In genomic region chr4:108664407-108664806, GRCm38 (mm10) we compare ENCODE assay signal across 10 mouse cellular contexts. TPM values are rescaled to one million over a fixed set of nuclear protein-coding genes. Genes with fewer than 3 reads are reported as not detected.
DNase-seq lines count a peak whose midpoint lies in the region; ATAC-seq lines count a peak whose summit lies in the region.
"Had no signal": no experiment of that assay in that cellular context is flagged by ENCODE, and none has a peak within 500 bp of the region (broad histone marks: within the 10 kb centered on the region; RNA-seq: fewer than 3 reads in every experiment).

No protein-coding gene starts in this region.

- no peaks in the 10 kb centered on the region for H3K4me1 ChIP-seq in midbrain, embryonic 11.5 days (ENCODE audit: control insufficient read depth, insufficient read depth, low read length)
- no peaks in the 10 kb centered on the region for H3K4me1 ChIP-seq in midbrain, embryonic 16.5 days (ENCODE audit: control insufficient read depth, insufficient read depth, low read length)
- H3K4me1 ChIP-seq: heart, embryonic 13.5 days; lung, embryonic 15.5 days had no signal

- ATAC-seq in midbrain, embryonic 11.5 days (ENCODE audit: low FRiP score) = no peak
- no peak for ATAC-seq in midbrain, embryonic 16.5 days

- peak; percentile 8 for DNase-seq in gastrocnemius, adult 18-20 months (ENCODE audit: low spot score)
- DNase-seq in gastrocnemius, postnatal 14 days = no peak
- DNase-seq in midbrain, embryonic 11.5 days (ENCODE audit: low spot score, missing footprints) = peak; percentile 85
- peak; percentile 8 for DNase-seq in embryo, embryonic 9.5 days (ENCODE audit: extremely low spot score)
- DNase-seq in retina, embryonic 14.5 days (ENCODE audit: low spot score) = peak; percentile 67
- no peak for DNase-seq in thymus, postnatal 25 days
- no peak for DNase-seq in frontal cortex, postnatal 36 days (ENCODE audit: low spot score in 2 of 2)

- no peak overlapping the region for H3K9ac ChIP-seq in midbrain, embryonic 11.5 days (ENCODE audit: low read length)
- no peak overlapping the region for H3K9ac ChIP-seq in midbrain, embryonic 16.5 days (ENCODE audit: low read depth, low read length)
- H3K9ac ChIP-seq: heart, embryonic 13.5 days; lung, embryonic 15.5 days had no signal

- H3K36me3 ChIP-seq in midbrain, embryonic 11.5 days (ENCODE audit: control insufficient read depth, insufficient read depth, low read length) = no peaks in the 10 kb centered on the region
- H3K36me3 ChIP-seq in midbrain, embryonic 16.5 days (ENCODE audit: control insufficient read depth, insufficient read depth, low read length) = peaks cover 12% of the 10 kb centered on the region; the same call in 1 of the 2 replicates

- no peak overlapping the region for H3K27ac ChIP-seq in midbrain, embryonic 11.5 days (ENCODE audit: low read depth, low read length)
- H3K27ac ChIP-seq in midbrain, embryonic 16.5 days (ENCODE audit: low read length) = no peak overlapping the region
- H3K27ac ChIP-seq: heart, embryonic 13.5 days; lung, embryonic 15.5 days had no signal

- 83% methylated on average over 2 of the region's 2 CpGs for WGBS in midbrain, embryonic 11.5 days
- 80% methylated on average over 2 of the region's 2 CpGs for WGBS in midbrain, embryonic 16.5 days

- H3K4me2 ChIP-seq in midbrain, embryonic 11.5 days = no peak overlapping the region
- no peak overlapping the region for H3K4me2 ChIP-seq in midbrain, embryonic 16.5 days (ENCODE audit: low read length)
- H3K4me2 ChIP-seq: heart, embryonic 13.5 days; lung, embryonic 15.5 days had no signal

- intact Hi-C loops in gastrocnemius, postnatal 14 days (cut with DNase I; ENCODE audit: low total_unique reads) = no loop called here

- H3K9me3 ChIP-seq in midbrain, embryonic 11.5 days (ENCODE audit: control insufficient read depth, low read length) = no peaks in the 10 kb centered on the region
- H3K9me3 ChIP-seq in midbrain, embryonic 16.5 days (replicated peaks; ENCODE audit: control insufficient read depth, low read length, poor library complexity, severe bottlenecking) = no peaks in the 10 kb centered on the region
- H3K9me3 ChIP-seq: heart, embryonic 13.5 days; lung, embryonic 15.5 days had no signal

- no peak overlapping the region for H3K4me3 ChIP-seq in midbrain, embryonic 11.5 days (ENCODE audit: low read depth, low read length)
- H3K4me3 ChIP-seq in midbrain, embryonic 16.5 days (ENCODE audit: low read depth, low read length) = no peak overlapping the region
- H3K4me3 ChIP-seq: heart, embryonic 13.5 days; lung, embryonic 15.5 days had no signal

- H3K27me3 ChIP-seq in midbrain, embryonic 11.5 days (ENCODE audit: control insufficient read depth, insufficient read depth, low read length) = no peaks in the 10 kb centered on the region
- H3K27me3 ChIP-seq in midbrain, embryonic 16.5 days (ENCODE audit: control insufficient read depth, insufficient read depth, low read depth, low read length) = no peaks in the 10 kb centered on the region
- H3K27me3 ChIP-seq: heart, embryonic 13.5 days; lung, embryonic 15.5 days had no signal

RNA-seq across cellular contexts. Expression of gene Cc2d1b, which starts 44.7 kb away (rescaled TPM):
- 10 to 100 TPM; 17.4 to 18.4 TPM for total RNA-seq in gastrocnemius, adult 18-20 months (2021)
- total RNA-seq in gastrocnemius, postnatal 14 days (2021) = 10 to 100 TPM; 16.8 to 17.2 TPM
- 15.3 and 19.8 TPM in 2 replicates for polyA plus RNA-seq in midbrain, embryonic 11.5 days (2014; fragmentation: Nextera tagmentation; extraction: Ambion mirVana)
- polyA plus RNA-seq in midbrain, embryonic 16.5 days (2015; fragmentation: Nextera tagmentation; extraction: Ambion mirVana) = 19.3 and 21.0 TPM in 2 replicates

RNA-seq across cellular contexts. Expression of gene 3110021N24Rik, which starts 55.0 kb away (rescaled TPM):
- total RNA-seq in gastrocnemius, adult 18-20 months (2021) = 1 to 10 TPM in 1 of 2 experiments, under 1 TPM in 1; 0.57 to 1.1 TPM
- under 1 TPM; 0.55 to 0.60 TPM for total RNA-seq in gastrocnemius, postnatal 14 days (2021)
- 0.45 and 0.51 TPM in 2 replicates for polyA plus RNA-seq in midbrain, embryonic 11.5 days (2014; fragmentation: Nextera tagmentation; extraction: Ambion mirVana)
- 0.75 and 1.1 TPM in 2 replicates for polyA plus RNA-seq in midbrain, embryonic 16.5 days (2015; fragmentation: Nextera tagmentation; extraction: Ambion mirVana)

Comparison
In these comparisons a context has a peak if more than half of its experiments do, and no peak if none do; other contexts are left out.
1. DNase-seq: peak in gastrocnemius, adult 18-20 months (single experiment), midbrain, embryonic 11.5 days (single experiment), embryo, embryonic 9.5 days (single experiment) and retina, embryonic 14.5 days (single experiment); none in gastrocnemius, postnatal 14 days (single experiment), thymus, postnatal 25 days (single experiment) and frontal cortex, postnatal 36 days (0 of 2).